Mouse (Mus musculus): ENCODE results near the gene Mtss1l.

Gene Mtss1l

DNA sequence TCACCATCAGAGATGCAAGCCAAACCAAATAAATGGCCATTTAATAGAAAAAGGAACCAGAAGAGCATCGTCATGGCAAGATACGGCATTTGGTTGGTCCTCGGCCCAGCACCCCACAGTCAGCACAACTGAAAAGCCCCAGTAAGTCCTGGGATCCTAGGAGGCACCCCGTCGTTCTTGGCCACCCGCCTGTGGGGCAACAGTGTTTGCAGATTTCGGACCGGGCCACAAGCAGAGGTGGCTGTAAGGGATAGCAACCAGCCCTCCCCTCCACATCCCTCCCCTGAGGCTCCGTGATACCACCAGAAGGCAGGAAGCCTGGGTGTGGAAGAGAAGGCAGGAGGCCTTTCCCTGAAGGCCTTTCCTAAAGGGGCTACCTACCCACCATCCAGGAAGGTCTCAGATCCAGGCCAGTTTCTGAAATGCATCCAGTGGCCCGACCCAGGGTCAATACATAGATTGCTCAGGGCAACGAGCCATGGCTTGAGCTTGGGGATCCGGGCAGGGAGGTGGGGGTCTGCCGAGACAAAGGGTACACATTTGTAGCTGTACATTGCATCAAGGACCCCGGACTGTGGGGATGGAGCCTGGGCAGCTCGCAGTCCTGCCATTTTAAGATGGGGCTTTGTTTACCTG, 20.7 kb downstream of the Mtss1l start:
- no peak for DNase-seq

DNA sequence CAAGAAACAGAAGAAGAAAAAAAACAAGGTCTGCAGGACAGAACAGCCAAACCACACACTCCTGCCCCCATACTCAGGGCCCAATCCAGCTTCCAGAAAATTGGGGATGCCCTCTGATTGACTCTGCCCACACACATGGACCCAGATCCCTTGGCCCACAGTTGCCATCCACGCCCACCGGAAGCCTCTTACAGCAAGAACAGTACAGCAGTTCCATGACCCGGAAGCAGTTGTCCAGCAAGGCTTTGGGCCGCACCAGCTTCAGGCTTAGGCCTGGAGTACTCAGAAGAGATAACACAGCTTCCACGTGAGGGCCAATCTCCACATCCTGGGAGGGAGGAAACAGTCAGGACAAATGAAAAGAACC, 21.2 kb downstream of the Mtss1l start:
- no peak for DNase-seq

DNA sequence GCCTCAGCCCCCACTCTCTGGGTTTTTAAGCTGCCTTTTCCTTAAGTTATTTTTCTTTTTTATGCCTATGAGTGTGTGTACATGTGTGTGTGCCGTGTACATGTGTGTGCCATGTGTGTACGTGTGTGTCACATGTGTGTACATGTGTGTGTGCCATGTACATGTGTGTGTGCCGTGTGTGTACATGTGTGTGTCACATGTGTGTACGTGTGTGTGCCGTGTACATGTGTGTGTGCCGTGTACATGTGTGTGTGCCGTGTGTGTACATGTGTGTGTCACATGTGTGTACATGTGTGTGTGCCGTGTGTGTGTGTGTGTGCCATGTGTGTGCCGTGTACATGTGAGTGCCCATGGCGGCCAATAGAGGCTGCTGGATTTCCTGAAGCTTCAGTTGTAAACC, 23.9 kb downstream of the Mtss1l start:
- DNase-seq, result no peak

DNA sequence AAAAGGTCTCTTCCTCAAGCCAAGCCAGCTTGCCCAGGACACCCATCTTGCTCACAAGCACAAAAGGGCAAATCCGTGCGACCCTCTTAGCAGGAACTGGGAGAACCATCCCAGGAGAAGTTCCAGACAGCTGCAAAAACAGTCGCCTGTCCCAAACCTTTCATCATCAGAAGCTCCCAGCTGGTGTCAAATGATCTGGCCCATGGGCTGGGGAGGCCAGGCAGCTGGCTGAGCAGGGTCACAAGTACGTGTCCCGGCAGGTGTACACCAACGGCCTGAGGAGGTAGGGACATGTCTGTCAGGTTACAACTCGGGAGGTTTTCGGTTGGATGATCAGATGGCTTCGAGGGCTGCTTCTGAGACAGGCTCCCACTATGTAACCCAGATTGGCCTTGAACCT, 25.4 kb downstream of the Mtss1l start:
- DNase-seq, result no peak

DNA sequence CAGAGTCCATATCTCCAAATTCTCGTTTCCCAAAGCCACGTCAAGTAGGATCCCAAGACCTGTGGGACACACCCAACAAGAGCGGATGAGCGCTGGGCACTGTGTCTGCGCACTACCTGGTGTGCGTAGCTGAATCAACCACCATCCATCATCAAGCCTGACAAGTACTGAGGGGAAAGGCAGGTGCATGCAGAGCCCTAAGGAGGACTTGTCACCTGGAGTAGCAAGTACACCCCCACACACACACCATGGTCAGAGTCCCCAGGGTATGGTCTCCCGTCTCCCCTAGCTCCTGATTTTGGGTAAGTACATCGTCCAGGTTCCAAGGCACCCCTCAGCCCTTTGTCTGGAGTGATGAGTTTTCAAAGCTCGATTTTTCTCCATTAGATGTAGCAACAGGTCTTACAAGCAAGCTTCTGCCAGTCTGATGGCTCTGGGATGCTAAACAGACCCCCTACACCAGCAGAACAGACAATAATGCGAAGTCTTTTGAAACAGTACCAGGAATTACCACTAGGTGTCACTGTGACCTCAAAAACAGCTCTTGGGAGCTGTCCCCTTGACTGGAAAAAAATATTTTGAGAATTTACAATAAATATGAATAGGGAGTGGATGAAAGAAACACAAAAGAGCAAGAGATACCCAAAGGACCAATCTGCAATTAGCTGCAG, 28.4 kb downstream of the Mtss1l start:
- peak; percentile 34 to 39 for DNase-seq

DNA sequence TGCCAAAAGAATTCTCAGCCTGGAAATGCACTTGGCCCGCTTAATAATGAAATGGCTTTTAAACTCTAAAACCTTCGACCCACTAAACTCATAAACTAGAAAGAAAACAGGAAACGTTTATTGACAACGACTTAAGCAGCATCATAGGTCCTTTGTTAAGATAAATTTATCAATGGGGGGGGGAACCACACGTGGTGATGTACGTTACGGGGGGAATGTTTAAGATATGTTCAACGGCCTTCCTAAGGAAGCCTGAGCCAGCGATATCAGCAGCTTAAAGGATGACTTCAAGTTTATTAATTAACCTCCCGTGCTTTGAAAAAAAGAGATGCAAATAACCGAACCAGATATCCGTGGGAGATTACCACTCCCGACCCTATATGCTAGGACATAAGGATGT, 29.0 kb downstream of the Mtss1l start:
- DNase-seq, result no peak

DNA sequence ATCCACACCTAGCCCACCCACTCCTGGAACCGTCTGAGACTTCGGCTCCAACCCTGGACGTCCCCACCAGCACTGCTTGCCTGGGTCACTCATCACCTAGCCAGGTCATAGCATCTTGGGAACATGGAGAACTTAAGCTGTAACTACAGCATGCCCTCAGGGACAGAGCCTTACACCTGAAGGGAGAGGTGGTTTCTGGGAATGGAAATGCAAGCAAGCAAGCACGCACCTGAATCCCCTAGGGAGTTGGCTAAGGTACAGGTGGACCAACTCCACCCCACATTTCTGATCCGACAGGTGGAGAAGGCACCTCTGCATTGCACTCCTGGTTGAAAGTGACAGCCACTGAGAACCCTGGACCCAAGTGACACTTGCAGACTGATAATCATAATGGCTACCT, 30.2 kb downstream of the Mtss1l start:
- no peak for DNase-seq

DNA sequence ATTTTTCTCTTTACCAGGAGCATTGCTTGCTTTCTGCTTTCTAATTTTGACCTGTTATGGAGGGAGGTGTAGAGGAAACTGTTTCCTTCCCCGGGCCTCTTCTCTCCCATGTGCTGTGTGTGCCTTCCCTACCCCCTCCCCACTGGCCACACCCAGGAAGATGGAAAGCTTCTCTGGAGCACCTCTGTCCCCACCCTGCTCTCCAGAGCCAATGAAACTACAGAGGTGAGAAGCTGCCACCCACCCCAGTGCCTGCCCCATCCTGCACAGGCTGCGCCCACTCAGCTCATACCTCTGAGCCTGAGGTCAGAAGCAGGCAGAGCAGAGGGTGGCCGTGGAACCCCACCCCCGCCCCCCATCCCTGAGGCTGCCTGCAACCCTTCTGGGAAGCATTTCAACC, 33.4 kb downstream of the Mtss1l start:
- no peak for DNase-seq

DNA sequence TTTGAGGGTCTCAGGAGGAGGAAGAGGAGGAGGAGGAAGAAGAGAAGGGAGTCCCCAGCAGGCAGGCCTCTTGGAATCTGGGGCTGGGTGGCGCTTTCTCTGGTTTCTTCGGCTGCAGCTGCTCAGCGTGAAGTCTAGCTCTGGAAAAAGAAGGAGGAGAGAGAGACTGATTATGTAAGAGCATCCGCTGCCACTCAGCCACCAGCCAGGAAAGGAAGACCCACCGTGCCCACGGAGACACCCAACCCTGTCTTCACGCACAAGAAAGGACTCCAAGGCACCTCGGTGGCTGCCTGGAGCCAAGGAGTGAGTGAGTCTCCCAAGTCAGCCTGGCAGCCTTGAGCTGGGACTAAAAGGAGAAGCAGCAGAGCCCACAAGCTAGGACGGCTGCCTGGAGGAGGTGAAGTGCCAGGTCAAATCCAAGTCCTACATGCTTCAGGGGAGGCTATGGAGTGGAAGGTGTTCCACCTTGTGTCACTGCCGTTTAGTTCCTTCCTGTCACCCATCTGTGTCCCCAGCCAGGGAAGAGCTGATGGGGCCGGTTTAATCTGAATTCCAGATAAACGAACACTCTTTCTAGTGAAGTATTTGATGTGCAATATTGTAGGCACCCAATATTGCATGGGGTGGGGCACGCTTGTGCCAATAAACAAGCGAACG, 34.4 kb downstream of the Mtss1l start:
- no peak for DNase-seq

DNA sequence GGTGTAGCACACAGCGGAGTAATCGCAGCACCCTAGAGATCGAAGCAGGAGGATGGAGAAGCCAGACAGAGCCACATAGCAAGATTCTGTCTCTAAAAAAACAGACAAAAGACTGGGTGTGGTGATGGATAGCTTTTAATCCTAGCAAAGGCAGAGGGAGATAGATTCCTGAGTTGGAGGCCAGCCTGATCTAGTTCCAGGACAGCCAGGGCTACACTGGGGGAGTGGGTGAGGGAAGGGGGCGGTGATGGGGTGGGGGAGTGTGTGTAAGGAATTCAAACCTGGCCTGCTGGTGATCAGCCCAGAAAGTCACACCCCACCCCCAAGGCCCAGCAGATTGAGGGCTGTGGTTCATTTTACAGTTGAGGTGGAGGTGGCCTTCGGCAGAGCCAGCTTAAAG, 34.9 kb downstream of the Mtss1l start:
- DNase-seq, result no peak

DNA sequence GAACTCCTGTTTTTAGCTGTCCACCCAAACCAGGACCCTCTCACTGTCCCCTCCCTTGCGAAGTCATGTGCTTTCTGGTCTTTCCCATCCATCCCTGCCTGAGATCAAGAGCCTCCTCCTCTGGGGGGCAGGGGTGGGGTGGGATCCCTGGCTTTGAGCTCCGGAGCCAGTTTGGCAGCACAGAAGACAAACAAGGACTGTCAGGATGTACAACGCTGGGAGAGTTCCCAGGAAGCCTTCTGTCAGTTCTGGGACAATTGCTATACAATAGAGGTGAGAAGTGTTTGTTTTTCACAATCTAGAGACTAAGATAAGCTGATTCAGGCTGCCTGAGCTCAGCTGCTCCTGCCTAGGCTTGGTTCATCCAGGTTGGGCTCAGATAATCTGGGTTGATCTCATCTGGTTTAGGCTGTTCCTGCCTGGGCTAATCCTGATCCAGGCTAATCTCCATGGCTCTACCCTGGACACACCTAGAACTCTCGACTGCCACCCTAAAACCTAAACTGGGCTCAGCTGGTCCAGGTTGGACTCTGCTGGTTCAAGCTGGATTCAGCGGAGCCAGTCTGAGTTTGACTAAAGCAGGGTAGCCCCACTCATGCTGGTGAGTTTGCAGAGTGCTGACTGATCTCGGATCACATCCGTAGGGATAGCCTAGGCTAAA, 39.1 kb downstream of the Mtss1l start:
- peak; percentile 32 to 40 for DNase-seq

DNA sequence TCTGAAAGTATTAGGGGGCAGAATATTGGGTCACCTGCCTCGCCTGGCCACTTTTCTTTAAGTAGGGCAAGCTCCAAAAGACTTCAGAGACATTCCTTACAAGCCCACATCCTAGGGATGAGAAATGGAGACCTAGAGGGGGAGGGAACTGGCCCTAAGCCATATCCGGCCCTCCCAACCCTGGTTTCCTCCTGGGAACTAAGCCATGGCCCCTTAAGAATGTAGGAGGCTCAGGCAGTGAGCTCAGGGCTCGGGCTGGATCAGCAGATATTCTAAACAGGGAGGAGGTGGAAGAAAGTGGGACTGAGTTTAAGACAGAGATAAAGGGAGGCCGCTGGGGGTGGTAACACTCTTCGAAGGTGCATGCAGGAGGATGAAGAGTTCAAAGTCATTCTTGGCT, 39.9 kb downstream of the Mtss1l start:
- DNase-seq, result peak; percentile 83 to 86

DNA sequence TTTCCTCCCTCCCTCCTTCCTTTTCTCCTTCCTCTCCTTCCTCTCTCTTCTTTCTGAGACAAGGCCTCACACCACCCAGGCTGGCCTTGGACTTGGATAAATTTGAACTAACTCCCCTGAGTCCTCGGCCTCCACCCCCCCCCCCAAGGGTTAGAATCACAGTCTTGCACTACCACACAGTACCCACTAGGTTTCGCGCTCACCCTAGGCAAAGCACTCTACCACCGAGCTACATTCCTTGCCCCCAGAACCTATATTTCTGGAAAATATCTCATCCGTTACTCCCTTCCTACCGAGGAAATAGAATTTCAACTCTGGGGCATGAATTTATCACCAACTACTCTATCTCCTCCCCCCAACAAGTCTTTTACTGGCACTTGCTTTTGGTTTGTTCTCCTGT, 40.7 kb downstream of the Mtss1l start:
- peak; percentile 13 to 42 for DNase-seq

DNA sequence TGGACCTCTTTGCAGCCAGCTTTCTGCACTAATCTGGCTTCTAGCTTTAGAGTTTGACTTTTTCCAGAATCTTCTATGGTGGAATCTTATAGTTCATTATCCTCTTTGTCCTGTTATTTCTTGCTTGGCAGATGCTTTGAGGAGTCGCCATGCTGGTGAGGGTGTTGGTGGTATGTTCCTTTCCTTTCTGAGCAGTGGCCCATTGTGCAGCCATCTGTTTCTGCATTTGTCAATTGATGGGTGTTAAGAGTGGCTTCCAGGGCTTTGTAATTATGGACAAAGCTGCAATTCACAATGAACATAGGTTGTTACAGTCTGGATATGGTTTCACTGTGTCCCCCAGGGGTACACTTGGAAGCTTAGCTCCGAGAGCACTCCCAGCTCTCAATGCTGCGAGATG, 43.4 kb downstream of the Mtss1l start:
- DNase-seq, result no peak

DNA sequence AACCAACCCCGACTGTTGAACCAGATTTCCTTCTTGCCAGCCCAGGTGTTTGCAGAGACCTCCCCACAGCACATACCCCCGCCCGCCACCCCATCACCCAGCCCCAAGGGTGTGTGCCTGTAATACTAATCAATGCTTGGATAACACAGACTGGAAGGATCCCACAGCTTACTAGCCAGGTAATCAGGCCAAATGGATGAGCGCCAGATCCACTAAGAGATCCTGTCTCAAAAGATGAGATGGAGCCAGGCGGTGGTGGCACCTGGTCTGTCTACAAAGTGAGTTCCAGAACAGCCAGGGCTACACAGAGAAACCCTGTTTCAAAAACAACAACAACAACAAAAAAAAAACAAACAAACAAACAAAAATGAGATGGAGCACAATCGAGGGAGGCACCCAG, 46.0 kb downstream of the Mtss1l start:
- no peak for DNase-seq

DNA sequence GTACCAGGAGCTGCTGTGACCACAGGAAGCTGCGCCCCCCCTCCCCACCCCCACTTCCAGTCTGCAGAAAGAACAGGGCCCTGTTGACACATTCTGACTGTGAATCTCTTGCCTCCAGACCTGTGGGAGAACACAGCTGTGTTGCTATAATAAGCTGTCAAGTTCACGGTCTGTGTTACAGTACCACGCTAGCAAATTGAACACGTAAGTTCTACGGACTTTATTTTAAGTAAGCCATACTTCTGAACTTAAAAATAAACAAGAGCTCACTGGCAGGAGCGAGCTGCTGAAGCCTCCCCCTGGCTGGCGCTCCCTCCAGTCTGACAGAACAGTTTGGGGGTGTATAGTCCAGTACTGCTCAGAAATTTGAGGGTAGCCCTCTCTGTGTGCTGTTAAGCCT, 51.2 kb downstream of the Mtss1l start:
- DNase-seq, result no peak

DNA sequence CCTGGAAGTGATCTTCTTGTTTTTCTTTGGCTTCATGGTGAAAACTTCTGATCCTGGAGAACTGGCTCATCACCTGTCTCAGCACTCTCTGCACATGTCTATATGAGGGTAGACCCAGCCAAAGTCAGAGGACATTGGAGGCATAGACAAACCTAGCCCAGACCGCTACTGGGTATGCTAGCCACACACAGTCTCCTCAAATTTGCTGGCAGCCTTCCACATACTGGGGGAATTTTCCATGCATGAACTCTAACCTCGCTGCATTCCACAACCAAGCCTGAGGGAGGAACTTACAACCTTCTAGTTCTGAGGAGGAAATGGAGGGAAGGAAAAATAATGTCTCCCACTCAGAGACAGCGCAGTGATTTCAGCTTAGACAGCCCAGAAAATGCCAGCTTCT, 52.8 kb downstream of the Mtss1l start:
- DNase-seq, result peak; percentile 89

DNA sequence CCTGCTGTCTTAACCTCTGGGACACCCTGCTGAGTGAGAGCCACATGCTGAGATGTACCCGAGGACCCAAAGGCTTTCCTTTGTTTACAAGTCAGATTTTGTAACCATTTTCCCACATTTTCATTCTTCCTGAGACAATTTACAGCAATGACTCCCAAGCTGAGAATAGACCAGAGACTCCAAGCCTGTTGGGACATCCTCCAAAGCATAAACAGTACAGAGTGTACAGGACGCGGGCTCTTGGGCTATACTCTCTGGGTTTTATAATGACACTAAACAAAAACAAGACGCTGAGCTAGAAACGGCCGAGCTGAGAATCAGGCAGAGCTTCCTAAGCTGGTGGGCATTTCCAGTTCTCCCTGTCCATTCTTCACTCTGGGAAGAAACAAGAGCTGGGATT, 53.4 kb downstream of the Mtss1l start:
- DNase-seq, result peak in 1 of 2 experiments; percentile 40

DNA sequence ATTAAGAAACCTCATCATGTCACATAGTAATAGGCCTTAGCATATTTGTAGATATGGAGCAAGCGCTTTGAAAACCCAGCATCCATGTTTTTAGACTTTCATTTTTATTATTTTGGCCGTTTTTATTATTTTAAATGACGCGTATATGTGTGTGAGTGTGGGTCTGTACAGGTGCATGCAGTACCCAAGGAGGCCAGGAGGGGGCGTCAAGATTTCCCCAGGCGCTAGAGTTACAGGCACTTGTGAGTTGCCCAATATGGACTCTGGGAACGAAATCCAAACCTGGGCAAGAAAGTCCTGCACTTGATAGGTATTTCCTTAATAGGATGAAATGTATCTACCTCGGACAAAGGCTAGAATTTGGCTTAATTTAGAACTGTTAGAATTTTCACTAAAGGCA, 54.0 kb downstream of the Mtss1l start:
- peak in 1 of 2 experiments; percentile 42 for DNase-seq

DNA sequence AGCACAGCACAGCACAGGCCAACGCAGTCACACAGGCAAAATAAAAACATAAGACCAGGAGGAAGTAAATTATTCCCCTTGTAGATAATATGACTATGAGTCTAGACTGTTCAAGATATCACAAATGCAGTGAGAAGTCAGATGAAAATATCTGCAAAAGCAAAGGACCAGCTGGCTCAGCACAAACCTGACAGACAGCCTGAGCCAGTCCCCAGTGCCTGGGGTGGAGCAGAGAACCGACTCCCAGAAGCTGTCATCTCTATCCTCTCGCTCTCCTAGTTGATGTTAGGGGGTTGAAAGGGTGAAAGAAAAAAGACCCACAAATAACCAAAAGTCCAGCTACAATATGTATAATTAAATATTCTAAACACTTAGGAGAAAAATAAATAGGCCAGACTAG, 54.4 kb downstream of the Mtss1l start:
- no peak for DNase-seq

DNA sequence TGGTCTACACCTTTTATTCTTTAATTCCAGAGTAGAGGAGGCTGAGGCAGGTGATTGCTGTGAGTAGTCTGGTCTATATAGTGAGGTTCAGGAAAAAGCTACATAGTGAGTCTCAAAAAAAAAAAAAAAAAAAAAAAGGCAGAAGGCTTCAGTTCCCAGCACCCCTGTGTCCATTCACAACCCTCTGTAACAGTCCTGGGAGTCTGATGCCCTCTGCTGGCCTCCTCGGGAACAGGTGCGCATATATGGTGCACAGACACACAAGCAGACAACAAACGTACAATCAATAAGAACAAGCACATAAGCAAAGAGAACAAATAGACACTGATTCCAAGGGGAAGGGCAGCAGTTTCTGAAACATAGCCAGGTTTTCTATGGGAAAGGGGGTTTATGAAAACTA, 55.1 kb downstream of the Mtss1l start:
- no peak for DNase-seq

DNA sequence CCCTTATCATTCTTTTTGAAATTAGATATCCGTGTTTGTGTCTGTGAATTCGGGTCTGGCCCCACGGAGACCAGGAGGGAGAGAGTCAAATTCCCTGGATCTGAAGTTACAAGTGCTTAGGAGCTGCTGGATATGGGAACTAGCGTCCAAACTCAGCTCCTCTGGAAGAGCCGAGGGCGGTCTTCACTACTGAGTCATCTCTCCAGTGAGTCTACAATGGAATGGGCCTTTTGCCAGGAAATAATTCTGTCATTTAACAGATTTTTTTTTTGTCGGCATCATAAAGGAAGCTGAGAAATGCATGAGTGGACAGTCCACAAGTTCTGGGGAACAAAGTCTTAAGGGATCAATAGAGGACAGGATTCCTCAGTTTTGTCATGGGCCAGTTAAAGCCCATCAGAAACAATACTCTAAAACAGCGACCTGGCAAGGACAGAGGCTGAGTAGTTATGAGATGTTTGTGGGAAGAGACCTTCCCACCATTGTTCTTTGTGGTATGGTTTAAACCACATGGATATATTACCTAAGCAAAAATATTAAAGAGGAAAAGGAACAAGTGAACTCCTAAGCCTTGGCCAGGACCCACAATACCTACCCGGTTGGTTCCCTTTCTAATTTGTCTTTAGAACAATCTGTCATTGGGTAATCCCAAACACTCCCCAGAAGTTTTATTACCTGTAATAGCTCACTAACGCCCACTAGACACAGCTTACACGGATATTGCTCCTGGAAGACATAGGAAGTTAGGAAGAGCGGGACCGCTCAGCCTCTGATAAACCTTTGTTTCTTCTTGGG, 58.8 kb downstream of the Mtss1l start:
- DNase-seq, result no peak

DNA sequence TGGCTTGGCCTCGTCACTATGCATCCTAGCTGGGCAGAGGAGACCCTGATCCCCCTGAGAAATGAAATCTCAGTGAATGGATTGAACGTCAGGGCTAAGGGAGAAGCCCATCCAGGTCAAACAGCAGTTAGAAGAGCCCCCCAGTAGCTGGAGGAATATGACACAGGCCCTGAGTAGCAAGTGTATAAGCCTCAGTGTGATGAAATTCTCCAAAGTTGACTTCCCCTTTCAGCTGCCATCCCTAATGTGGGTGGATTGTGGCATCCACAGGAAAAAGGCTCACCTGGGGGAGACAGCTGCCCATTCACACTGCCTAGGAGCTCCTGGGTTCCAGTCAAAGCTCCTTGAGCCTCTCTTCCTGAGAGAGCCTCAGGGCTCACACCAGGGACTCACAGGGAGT, 64.1 kb downstream of the Mtss1l start:
- no peak for DNase-seq

Data from kidney, postnatal 36 days (tissue).